Mouse (Mus musculus): ENCODE measurements around the gene Ppp2r5e.

Gene Ppp2r5e

GRCm38 (mm10) chr12:75579076-75579475, 17.0 kb downstream of the Ppp2r5e start:
- DNase-seq (ENCODE audit: low read depth, low spot score), result no peak

GRCm38 (mm10) chr12:75577255-75577654, 18.8 kb downstream of the Ppp2r5e start:
- no peak for DNase-seq (ENCODE audit: low read depth, low spot score)

- peak; percentile 75 for DNase-seq (ENCODE audit: low read depth, low spot score)
Observed at GRCm38 (mm10) chr12:75572271-75572670, 23.8 kb downstream of the Ppp2r5e start.

- no peak for DNase-seq (ENCODE audit: low read depth, low spot score)
Observed at GRCm38 (mm10) chr12:75570138-75570537, 25.9 kb downstream of the Ppp2r5e start.

- DNase-seq (ENCODE audit: low read depth, low spot score), result no peak
Observed at GRCm38 (mm10) chr12:75567745-75568144, 28.3 kb downstream of the Ppp2r5e start.

- DNase-seq (ENCODE audit: low read depth, low spot score), result no peak
Observed at GRCm38 (mm10) chr12:75565756-75566155, 30.3 kb downstream of the Ppp2r5e start.

- DNase-seq (ENCODE audit: low read depth, low spot score), result no peak
Observed at GRCm38 (mm10) chr12:75564498-75564897, 31.5 kb downstream of the Ppp2r5e start.

GRCm38 (mm10) chr12:75562996-75563618, 32.9 kb downstream of the Ppp2r5e start:
- no peak for DNase-seq (ENCODE audit: low read depth, low spot score)

GRCm38 (mm10) chr12:75560681-75561387, 35.2 kb downstream of the Ppp2r5e start:
- no peak for DNase-seq (ENCODE audit: low read depth, low spot score)

- no peak for DNase-seq (ENCODE audit: low read depth, low spot score)
Observed at GRCm38 (mm10) chr12:75559196-75559595, 36.8 kb downstream of the Ppp2r5e start.

GRCm38 (mm10) chr12:75557813-75558212, 38.2 kb downstream of the Ppp2r5e start:
- DNase-seq (ENCODE audit: low read depth, low spot score), result no peak

- no peak for DNase-seq (ENCODE audit: low read depth, low spot score)
Observed at GRCm38 (mm10) chr12:75555032-75555431, 41.0 kb downstream of the Ppp2r5e start.

GRCm38 (mm10) chr12:75552296-75552695, 43.7 kb downstream of the Ppp2r5e start:
- no peak for DNase-seq (ENCODE audit: low read depth, low spot score)

GRCm38 (mm10) chr12:75551671-75552070, 44.4 kb downstream of the Ppp2r5e start:
- no peak for DNase-seq (ENCODE audit: low read depth, low spot score)

GRCm38 (mm10) chr12:75548999-75549398, 47.0 kb downstream of the Ppp2r5e start:
- DNase-seq (ENCODE audit: low read depth, low spot score), result no peak

GRCm38 (mm10) chr12:75547174-75547573, 48.9 kb downstream of the Ppp2r5e start:
- no peak for DNase-seq (ENCODE audit: low read depth, low spot score)

- DNase-seq (ENCODE audit: low read depth, low spot score), result no peak
Observed at GRCm38 (mm10) chr12:75546241-75546640, 49.8 kb downstream of the Ppp2r5e start.

GRCm38 (mm10) chr12:75545431-75545925, 50.6 kb downstream of the Ppp2r5e start:
- DNase-seq (ENCODE audit: low read depth, low spot score), result no peak

- DNase-seq (ENCODE audit: low read depth, low spot score), result no peak
Observed at GRCm38 (mm10) chr12:75544666-75545065, 51.4 kb downstream of the Ppp2r5e start.

- DNase-seq (ENCODE audit: low read depth, low spot score), result no peak
Observed at GRCm38 (mm10) chr12:75544259-75544658, 51.8 kb downstream of the Ppp2r5e start.

- DNase-seq (ENCODE audit: low read depth, low spot score), result no peak
Observed at GRCm38 (mm10) chr12:75543346-75543745, 52.7 kb downstream of the Ppp2r5e start.

GRCm38 (mm10) chr12:75540621-75541171, 55.3 kb downstream of the Ppp2r5e start:
- DNase-seq (ENCODE audit: low read depth, low spot score), result no peak

- no peak for DNase-seq (ENCODE audit: low read depth, low spot score)
Observed at GRCm38 (mm10) chr12:75539228-75539627, 56.8 kb downstream of the Ppp2r5e start.

All from CD4-positive, CD25-positive, alpha-beta regulatory T cell, adult 2 months (primary cell).